Mouse (Mus musculus): ENCODE results near the gene Zmynd19. TPM values are rescaled to one million over a fixed set of nuclear protein-coding genes. Genes with fewer than 3 reads are reported as not detected.

Zmynd19 gene
- total RNA-seq, 2 experiments from 2014 or later = 42.0 to 44.2 TPM

Small RNA genes within 50 kb of the gene (microRNA-seq; reads per million reads assigned to microRNA genes)
- gene Gm22875 = 0 reads per million in 2 experiments

Other genes starting within 250 kb of the Zmynd19 start
- 100 to 1,000 TPM; 105 to 106 TPM for gene Cacna1b, start 186.6 kb upstream of the Zmynd19 start, total RNA-seq (2021)
- 10 to 100 TPM; 74.0 to 81.1 TPM for gene Ehmt1, start 30.2 kb upstream of the Zmynd19 start, total RNA-seq (2021)
- gene Arrdc1, start 14.5 kb upstream of the Zmynd19 start, total RNA-seq (2021) = 10 to 100 TPM; 25.7 to 26.0 TPM
- 10 to 100 TPM; 24.9 to 29.5 TPM for gene Dph7, start 12.6 kb downstream of the Zmynd19 start, total RNA-seq (2021)
- 10 to 100 TPM; 84.9 to 94.6 TPM for gene Mrpl41, start 25.3 kb downstream of the Zmynd19 start, total RNA-seq (2021)
- gene Pnpla7, start 26.2 kb downstream of the Zmynd19 start, total RNA-seq (2021) = 10 to 100 TPM; 12.9 to 14.2 TPM
- 100 to 1,000 TPM; 793 to 858 TPM for gene Nsmf, start 104.6 kb downstream of the Zmynd19 start, total RNA-seq (2021)
- gene Entpd8, start 130.5 kb downstream of the Zmynd19 start, total RNA-seq (2021) = not detected
- gene Noxa1, start 145.4 kb downstream of the Zmynd19 start, total RNA-seq (2021) = not detected
- gene Nrarp, start 231.0 kb downstream of the Zmynd19 start, total RNA-seq (2021) = 10 to 100 TPM; 43.0 to 50.3 TPM
- 1 to 10 TPM; 1.8 to 2.4 TPM for gene Tor4a, start 247.1 kb downstream of the Zmynd19 start, total RNA-seq (2021)